Mouse (Mus musculus) embryo, embryonic 9.5 days (tissue): ENCODE results near the gene Cyp2u1.

Source experiments
- DNase-seq: peaks from one replicate; pipeline ENCODE4 v3.0.0-alpha.2; 2017; ENCODE audit errors: extremely low spot score

Gene Cyp2u1

GRCm38 (mm10) chr3:131255399-131255981 lies 47.5 kb downstream of the Cyp2u1 start:
- no peak for DNase-seq

GRCm38 (mm10) chr3:131254991-131255390 lies 48.0 kb downstream of the Cyp2u1 start:
- no peak for DNase-seq

GRCm38 (mm10) chr3:131251601-131252000 lies 51.4 kb downstream of the Cyp2u1 start:
- no peak for DNase-seq

- DNase-seq: no peak
Measured at GRCm38 (mm10) chr3:131250978-131251377, 52.0 kb downstream of the Cyp2u1 start.

GRCm38 (mm10) chr3:131250283-131250682 lies 52.7 kb downstream of the Cyp2u1 start:
- DNase-seq: no peak

DNA sequence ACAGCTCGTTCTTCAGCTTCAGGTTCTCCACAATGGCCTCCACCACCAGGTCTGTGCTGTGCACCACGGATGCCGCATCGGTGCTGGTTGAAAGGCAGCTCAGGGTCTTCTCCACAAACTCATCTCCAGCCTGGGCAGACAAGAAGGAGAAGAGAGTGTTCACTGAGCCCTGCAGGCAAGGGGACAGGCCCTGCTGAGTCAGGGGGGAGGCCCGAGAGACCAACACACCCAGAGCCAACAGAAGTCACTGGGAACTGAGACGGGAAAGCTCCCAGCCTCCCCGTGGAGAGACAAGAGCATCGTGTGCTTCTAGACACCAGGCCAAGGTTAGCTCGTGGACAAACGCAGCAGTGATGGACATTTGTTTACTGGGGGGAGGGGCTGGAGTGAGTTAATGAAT lies 54.6 kb downstream of the Cyp2u1 start:
- no peak for DNase-seq

DNA sequence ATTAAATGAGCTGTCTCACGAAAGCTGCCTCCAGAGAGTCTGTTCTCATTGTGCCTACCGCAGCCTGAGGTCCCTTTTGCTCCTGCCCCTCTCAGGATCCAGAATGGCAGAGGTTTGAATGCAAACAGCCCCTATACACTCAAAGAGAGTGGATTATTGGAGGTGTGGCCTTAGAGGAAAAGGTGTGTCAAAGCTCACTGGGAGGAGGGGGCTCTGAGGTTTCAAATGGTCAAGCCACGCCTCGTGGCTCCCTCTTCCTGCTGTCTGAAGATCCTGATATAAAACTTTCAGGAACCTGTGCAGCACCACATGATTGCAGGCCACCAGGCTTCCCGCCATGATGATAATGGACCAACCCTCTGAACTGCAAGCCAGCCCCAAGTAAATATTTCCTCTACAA lies 55.2 kb downstream of the Cyp2u1 start:
- DNase-seq: no peak

DNA sequence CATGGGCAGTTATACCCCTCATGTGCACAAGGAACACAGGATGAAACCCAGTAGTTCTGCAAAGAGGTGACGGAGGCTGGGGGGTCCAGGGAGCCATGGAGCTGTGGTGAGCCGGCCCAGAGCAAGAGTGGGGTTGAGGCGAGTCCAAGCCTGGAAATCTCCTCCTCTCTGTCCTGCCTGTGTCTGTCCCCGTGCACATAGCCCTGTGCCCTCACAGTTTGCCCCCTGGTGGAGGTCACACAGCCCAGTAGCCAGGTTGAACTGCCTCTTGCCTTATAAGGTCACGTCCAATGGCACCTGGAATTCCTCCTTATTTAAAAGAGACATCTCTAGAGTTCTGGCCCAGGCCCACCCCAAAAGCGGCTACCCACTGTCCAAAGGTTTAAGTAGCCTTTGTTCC lies 55.6 kb downstream of the Cyp2u1 start:
- DNase-seq: no peak

DNA sequence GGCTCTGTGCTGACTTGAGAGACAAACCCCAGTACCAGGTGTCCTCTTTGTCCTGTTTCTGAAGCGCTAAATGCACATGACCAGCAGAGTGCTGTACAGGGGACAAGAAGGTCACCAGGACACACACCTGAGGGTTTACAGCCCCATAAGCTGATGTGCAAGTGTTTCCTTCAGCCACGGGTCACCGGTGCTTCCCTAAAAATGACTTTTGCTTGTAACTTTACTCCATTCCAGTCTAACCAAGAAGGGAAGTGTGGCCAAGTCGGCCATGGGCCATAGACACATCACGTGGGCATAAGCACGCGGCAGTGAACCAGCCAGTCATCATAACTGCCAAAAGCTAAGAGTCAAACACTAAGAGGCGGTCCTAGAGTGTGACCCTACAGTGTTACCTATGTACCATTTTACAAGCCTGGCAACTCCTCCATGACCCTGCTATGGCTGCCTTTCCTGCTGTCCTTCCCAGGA lies 56.4 kb downstream of the Cyp2u1 start:
- no peak for DNase-seq

GRCm38 (mm10) chr3:131245766-131246578 lies 57.1 kb downstream of the Cyp2u1 start:
- DNase-seq: peak; percentile 66
